Mouse (Mus musculus): ENCODE measurements at regions not wholly inside any gene's neighbourhood (a gene's known extent, or its start where the extent isn't known, plus 50 kb on each side); places are given as distances from the start of the nearest gene placed in this dataset.

DNA sequence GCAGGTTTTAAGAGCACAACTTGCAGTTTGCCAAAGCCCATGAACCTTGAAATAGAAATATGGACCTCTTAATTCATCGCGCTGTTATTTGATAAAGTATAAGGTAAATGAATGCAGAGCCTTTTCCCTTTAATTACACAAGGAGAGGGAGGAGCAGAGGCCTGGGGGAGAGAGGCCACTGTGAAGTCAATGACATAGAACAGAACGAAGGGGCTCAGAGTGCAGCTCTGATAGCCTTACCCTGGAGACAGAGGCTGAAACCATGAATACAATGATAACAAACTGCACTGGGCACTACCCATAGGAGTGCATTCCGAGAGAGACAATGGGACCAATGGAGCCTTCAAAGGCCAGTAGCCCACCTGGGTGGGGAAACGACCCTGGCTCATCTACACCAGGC, 215.3 kb upstream of the Zmiz1 start:
- DNase-seq (ENCODE audit: low read depth), result no peak
- TF ChIP-seq POLR2A (IDR thresholded peaks at IDR 0.05; ENCODE audit: borderline replicate concordance, extremely low read depth, insufficient read depth, insufficient read length, poor library complexity, severe bottlenecking) (no peak), CTCF (IDR thresholded peaks at IDR 0.05; ENCODE audit: borderline replicate concordance, extremely low read depth, insufficient read depth, insufficient read length) (no peak)

DNA sequence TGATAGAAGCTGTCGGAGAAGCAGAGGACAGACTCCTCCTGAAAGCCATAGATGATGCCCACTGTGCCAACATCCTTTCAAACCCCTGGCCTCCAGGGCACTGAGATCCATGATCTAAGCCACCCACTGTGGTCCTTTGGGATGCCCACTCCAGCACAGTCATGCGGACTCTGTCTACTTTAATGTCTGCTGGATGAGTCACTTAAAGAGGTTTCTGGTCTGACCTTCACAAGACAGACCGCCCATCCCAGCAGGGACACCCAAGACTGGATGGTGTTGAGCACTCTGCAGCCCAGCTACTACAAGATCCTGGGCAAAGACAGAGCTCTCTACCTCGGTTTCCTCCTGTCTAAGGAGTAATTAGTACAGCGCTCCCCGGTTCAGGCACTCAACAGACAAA, 214.1 kb upstream of the Zmiz1 start:
- TF ChIP-seq POLR2A (IDR thresholded peaks at IDR 0.05; ENCODE audit: borderline replicate concordance, extremely low read depth, insufficient read depth, insufficient read length, poor library complexity, severe bottlenecking), result no peak
- no peak for TF ChIP-seq CTCF (IDR thresholded peaks at IDR 0.05; ENCODE audit: borderline replicate concordance, extremely low read depth, insufficient read depth, insufficient read length)
- no peak for DNase-seq (ENCODE audit: low read depth)

DNA sequence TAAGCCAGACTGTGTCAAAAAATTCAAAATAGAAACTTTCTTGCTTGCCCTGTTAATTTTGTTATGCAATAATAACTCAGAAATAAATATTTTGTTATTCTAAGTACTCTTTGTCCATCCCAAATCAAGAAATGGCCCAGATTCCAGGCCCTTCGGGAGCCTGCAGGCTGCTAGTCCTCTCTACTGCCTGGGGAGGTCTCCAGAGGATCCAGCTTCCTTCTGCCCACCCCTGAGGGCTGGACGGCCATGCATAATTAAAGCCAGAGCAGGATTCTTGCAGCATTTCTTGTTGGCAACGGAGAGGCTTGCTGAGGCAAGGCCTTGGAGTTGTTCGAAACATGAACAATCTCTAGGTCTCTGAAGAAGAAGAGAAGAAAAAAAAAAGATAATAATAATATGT, 213.3 kb upstream of the Zmiz1 start:
- TF ChIP-seq CTCF (IDR thresholded peaks at IDR 0.05; ENCODE audit: borderline replicate concordance, extremely low read depth, insufficient read depth, insufficient read length) (no peak), POLR2A (IDR thresholded peaks at IDR 0.05; ENCODE audit: borderline replicate concordance, extremely low read depth, insufficient read depth, insufficient read length, poor library complexity, severe bottlenecking) (no peak)
- DNase-seq (ENCODE audit: low read depth), result no peak

DNA sequence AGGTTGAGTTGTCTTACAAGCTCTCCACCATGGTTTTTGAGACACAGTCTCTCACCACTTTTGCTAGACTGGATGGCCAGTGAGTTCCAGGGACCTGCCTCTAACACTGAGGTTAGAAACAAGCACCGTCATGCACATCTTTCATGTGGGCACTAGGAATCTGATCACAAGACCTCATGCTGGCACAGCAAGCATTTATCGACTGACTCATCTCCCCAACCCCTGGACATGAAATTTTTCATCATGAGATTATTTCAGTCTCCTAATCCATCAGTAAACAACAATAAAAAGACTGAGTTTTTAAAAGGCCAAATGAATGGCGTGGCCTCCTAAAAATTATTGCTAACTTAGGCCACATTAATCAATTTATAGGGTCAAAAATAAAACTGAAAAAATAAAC, 210.0 kb upstream of the Zmiz1 start:
- TF ChIP-seq POLR2A (IDR thresholded peaks at IDR 0.05; ENCODE audit: borderline replicate concordance, extremely low read depth, insufficient read depth, insufficient read length, poor library complexity, severe bottlenecking), result no peak
- TF ChIP-seq CTCF (IDR thresholded peaks at IDR 0.05; ENCODE audit: borderline replicate concordance, extremely low read depth, insufficient read depth, insufficient read length), result no peak

DNA sequence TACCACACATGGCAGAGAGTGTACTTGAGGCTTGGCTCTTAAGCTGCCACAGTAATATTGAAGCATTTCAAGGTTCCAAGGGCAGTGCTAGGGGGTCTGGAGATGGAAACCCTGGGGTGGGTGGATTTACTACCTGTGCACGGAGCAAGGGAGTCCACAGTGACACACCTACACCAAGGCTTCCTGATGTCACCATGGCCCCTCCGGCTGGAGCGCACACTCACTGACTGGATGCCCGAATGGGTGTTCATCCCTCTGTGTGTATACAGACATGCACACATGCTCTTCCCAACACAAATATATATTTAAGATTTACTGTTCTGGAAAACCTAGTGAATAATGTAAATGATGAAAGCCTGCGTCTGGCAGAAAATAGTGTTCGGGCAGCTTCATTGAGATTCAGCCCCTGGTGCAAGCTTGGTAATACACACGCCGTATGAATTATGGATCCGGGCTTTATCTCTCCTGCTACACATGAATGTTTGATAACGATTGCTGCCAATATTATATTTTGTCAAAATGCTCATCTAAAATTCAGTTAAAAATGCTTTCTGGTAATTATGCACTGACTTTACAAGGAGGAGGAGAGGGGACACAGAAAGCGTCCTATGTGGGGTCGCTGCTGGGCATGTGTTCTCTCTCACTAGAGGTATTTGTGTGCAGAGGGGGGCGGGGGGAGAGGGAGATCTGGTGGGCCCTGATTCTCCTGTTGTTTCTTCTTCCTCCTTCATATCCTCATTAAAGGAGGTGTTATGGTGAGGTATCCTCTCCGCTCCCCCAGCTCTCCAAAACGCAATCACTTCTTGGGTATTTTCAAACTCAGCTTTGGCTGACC, 205.8 kb upstream of the Zmiz1 start:
- DNase-seq (ENCODE audit: low read depth), result peak; percentile 63
- no peak for TF ChIP-seq CTCF (IDR thresholded peaks at IDR 0.05; ENCODE audit: borderline replicate concordance, extremely low read depth, insufficient read depth, insufficient read length)
- TF ChIP-seq POLR2A (IDR thresholded peaks at IDR 0.05; ENCODE audit: borderline replicate concordance, extremely low read depth, insufficient read depth, insufficient read length, poor library complexity, severe bottlenecking), result no peak

More for the DNA sequence above, 210.0 kb upstream of the Zmiz1 start:
- DNase-seq (ENCODE audit: low read depth), result no peak

DNA sequence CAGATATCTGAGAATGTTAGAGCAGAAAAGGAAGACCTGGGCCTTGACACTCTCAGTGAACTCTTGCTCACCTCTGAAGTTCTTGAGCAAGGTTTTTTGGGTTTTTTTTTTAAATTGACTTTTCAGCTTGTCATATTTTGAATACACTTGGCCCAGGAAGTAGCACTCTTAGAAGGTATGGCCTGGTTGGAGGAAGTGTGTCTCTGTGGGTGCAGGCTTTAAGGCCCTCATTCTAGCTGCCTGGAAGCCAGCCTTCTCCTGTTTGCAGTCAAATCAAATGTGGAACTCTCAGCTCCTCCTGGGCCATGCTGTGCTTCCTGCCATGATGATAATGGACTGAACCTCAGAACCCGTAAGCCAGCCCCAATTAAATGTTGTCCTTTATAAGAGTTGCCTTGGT, 195.9 kb upstream of the Zmiz1 start:
- no peak for TF ChIP-seq CTCF (IDR thresholded peaks at IDR 0.05; ENCODE audit: borderline replicate concordance, extremely low read depth, insufficient read depth, insufficient read length)
- no peak for TF ChIP-seq POLR2A (IDR thresholded peaks at IDR 0.05; ENCODE audit: borderline replicate concordance, extremely low read depth, insufficient read depth, insufficient read length, poor library complexity, severe bottlenecking)
- no peak for DNase-seq (ENCODE audit: low read depth)

DNA sequence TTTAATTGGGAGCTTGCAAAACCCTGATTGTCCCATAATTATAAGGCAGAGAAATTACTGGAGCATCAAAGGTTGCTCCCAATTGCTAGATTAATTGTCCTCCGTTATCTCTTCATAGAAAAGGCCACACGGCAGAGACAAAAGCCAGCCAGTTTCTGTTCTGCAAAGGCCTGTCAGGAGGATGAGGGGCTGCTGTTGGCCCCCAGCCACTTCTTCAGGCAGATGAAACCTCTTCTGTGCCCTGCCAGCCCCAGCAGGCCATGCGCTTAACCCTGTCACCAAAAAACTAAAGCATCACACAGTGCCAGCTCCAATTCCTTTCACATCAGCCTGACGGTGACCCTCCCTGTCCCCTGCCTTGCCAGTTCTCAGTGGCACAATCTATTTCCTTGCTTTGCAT, 192.1 kb upstream of the Zmiz1 start:
- DNase-seq (ENCODE audit: low read depth), result peak; percentile 61
- no peak for TF ChIP-seq POLR2A (IDR thresholded peaks at IDR 0.05; ENCODE audit: borderline replicate concordance, extremely low read depth, insufficient read depth, insufficient read length, poor library complexity, severe bottlenecking)
- no peak for TF ChIP-seq CTCF (IDR thresholded peaks at IDR 0.05; ENCODE audit: borderline replicate concordance, extremely low read depth, insufficient read depth, insufficient read length)

DNA sequence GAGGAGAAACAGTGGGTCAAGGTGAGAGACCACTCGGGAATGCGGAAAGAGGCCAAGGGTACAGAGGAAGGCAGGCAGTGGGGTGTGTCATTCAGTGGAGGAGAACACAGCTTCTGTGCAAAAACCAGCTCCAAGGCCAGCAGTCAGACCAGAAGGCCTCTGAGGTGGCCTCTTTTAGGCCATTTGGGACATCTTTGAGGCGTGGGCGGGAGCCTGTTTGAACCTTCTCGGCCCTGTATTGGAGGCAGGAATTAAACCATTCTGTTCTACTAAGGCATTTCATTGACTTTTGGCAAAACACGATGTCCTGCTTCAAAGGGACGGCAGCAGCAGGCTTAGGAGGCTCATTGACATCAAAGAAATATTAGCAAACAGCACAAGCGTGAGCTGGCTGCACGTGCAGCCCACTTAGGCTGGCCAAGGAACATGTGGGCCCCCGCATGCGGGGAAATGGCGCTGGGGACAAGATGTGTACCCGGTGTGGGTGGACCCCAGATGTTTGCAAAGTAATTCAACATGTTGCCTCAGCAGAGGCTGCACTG, 190.8 kb upstream of the Zmiz1 start:
- TF ChIP-seq CTCF (IDR thresholded peaks at IDR 0.05; ENCODE audit: borderline replicate concordance, extremely low read depth, insufficient read depth, insufficient read length) (no peak), POLR2A (IDR thresholded peaks at IDR 0.05; ENCODE audit: borderline replicate concordance, extremely low read depth, insufficient read depth, insufficient read length, poor library complexity, severe bottlenecking) (no peak)
- peak; percentile 26 for DNase-seq (ENCODE audit: low read depth)

DNA sequence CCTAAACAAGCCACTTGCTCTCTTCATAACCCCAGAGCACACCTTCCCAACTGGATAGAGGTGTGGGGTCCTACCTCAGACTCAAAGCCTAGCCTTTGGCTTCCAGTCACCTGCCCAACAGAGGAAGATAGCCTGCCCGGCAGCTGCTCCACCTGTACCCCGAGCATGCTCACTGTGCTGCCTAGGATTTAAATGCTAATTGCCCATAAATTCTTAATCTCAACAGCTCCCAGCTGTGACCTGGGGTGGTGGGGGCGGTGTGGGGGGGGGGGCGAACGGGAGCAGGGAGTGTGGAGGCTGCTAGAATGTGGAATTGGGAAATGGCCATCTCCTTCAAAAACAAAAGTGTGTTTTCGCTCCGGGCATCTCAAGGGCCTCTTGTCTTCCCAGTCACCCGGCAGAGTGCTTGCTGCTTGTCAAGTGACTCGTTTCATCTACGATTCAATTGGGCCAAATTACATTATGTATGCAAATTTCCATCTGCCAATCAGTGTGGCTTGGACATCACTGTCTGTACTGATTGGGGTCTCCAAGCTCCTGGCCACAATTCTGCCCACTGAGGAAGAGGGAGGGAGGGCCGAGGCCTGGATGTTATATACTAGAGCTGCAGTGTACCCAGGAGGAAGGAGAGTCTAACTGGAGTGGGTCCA, 188.6 kb upstream of the Zmiz1 start:
- peak; percentile 88 for DNase-seq (ENCODE audit: low read depth)
- TF ChIP-seq POLR2A (IDR thresholded peaks at IDR 0.05; ENCODE audit: borderline replicate concordance, extremely low read depth, insufficient read depth, insufficient read length, poor library complexity, severe bottlenecking) (no peak), CTCF (IDR thresholded peaks at IDR 0.05; ENCODE audit: borderline replicate concordance, extremely low read depth, insufficient read depth, insufficient read length) (no peak)

DNA sequence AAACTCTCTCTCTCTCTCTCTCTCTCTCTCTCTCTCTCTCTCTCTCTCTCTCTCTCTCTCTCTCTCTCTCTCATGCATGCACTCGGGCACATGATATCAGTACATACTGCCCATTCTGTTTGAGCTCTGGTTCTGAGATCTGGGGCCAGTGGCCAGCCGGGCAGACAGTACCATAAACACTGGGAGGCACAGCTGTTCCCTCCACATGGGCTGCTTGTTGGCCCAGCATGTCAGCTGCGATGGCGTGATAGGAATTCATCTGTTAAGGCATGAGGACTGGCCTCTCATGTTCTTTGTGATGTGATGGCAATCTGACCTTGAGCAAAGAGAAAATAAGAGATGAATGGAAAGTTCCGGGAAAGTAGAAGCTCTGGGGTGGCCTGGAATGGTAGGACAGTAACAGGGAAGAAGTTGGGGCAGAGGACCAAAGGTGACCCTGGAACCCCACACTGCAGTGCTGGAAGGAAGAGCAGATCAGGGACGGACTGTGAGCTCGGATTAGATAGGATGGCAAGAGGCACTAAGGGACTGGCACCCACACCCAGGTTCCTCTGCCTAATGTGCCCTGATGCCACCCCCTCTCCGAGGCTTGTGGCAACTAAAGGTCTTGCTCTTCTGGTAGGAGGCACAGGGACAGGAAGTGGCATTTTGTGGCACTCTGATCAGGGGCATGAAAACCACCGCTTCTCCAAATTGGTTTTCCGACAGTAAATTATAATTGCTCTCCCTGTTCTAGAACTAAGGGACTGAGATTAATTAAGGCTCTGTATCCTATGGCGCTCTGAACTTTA, 186.4 kb upstream of the Zmiz1 start:
- DNase-seq (ENCODE audit: low read depth), result peak; percentile 26
- TF ChIP-seq POLR2A (IDR thresholded peaks at IDR 0.05; ENCODE audit: borderline replicate concordance, extremely low read depth, insufficient read depth, insufficient read length, poor library complexity, severe bottlenecking) (no peak), CTCF (IDR thresholded peaks at IDR 0.05; ENCODE audit: borderline replicate concordance, extremely low read depth, insufficient read depth, insufficient read length) (no peak)

DNA sequence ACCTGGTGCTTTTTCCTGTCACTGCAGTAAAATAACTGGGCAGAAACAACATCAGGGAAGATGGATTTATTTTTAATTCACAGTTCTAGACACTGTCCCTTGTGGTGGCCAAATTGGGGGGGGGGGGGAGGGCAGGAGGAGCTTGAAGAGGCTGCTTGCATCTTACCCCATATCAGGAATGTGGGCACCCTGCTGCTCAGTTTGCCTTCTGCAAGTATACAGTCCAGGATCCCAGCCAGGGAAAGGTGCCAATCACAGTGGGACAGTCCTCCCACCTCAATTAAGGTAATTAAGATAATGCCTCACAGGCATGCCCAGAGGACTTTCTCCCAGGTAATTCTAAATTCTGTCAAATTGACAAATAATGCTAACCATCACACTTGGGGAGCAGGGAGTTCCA, 179.2 kb upstream of the Zmiz1 start:
- DNase-seq (ENCODE audit: low read depth), result peak; percentile 36
- TF ChIP-seq POLR2A (IDR thresholded peaks at IDR 0.05; ENCODE audit: borderline replicate concordance, extremely low read depth, insufficient read depth, insufficient read length, poor library complexity, severe bottlenecking), result no peak
- no peak for TF ChIP-seq CTCF (IDR thresholded peaks at IDR 0.05; ENCODE audit: borderline replicate concordance, extremely low read depth, insufficient read depth, insufficient read length)

All from brain, embryonic 14.5 days (tissue).